Mouse (Mus musculus) layer of hippocampus, postnatal 36 days (tissue): ENCODE data around the gene Tmtc4. TPM values are rescaled to one million over a fixed set of nuclear protein-coding genes. Genes with fewer than 3 reads are reported as not detected.

Experiments used
- DNase-seq, 2 experiments: peaks; one replicate each; pipeline ENCODE4 v3.0.0; 2022
- total RNA-seq, 2 experiments: library from RNA; stranded (reverse); gene quantifications; 2 replicates each; pipeline ENCODE4 v1.2.3; 2021

Tmtc4 gene
- total RNA-seq = 10 to 100 TPM; 21.5 to 23.5 TPM

- peak; percentile 93 to 95 for DNase-seq
Observed at GRCm38 (mm10) chr14:122983226-122984215, at the start of gene Tmtc4. Tmtc4 (minus strand) TSS chr14:122984035.

GRCm38 (mm10) chr14:123032435-123032834 is 48.6 kb upstream of the Tmtc4 start:
- no peak for DNase-seq

DNA sequence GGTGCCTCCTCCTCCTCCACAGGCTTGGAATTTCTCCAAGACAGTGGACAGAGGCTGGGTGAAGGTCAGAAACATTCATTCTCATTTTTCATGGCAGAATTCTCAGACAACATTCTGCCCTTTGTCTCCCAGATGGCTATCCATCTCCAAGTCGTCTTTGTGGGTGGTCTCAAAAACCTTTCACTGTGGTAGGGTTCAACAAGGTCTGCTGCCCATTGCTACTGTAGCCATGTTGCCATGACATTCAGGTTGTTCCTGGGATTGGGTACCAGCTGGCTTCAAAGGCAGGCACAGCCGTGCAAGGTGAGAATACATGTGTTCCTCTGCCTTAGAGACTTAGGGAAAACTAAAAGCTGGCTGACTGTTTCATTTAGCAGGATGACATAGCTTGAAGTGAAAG is 44.0 kb upstream of the Tmtc4 start:
- DNase-seq = no peak

- DNase-seq = no peak
Observed at GRCm38 (mm10) chr14:123022981-123023380, 39.1 kb upstream of the Tmtc4 start.

GRCm38 (mm10) chr14:123016310-123016709 is 32.5 kb upstream of the Tmtc4 start:
- DNase-seq = no peak

DNA sequence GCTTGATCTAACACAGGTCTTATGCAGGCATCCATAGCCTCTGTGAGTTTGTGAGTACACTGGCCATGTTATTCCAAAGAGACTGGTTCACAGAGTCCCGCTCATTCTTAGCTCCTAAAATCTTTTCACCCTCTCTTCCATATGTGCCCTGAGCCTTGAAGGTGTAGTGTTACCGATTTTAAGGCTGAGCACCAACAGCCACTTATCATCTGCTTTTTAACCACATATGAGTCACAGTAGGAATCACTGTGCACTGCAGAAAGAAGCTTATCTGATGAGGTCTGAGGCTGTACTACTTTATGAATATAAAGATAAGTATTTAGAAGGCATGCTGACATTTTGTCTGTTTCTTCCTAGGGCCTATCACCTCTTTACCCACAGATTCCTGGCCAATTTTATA is 31.9 kb upstream of the Tmtc4 start:
- no peak for DNase-seq

DNA sequence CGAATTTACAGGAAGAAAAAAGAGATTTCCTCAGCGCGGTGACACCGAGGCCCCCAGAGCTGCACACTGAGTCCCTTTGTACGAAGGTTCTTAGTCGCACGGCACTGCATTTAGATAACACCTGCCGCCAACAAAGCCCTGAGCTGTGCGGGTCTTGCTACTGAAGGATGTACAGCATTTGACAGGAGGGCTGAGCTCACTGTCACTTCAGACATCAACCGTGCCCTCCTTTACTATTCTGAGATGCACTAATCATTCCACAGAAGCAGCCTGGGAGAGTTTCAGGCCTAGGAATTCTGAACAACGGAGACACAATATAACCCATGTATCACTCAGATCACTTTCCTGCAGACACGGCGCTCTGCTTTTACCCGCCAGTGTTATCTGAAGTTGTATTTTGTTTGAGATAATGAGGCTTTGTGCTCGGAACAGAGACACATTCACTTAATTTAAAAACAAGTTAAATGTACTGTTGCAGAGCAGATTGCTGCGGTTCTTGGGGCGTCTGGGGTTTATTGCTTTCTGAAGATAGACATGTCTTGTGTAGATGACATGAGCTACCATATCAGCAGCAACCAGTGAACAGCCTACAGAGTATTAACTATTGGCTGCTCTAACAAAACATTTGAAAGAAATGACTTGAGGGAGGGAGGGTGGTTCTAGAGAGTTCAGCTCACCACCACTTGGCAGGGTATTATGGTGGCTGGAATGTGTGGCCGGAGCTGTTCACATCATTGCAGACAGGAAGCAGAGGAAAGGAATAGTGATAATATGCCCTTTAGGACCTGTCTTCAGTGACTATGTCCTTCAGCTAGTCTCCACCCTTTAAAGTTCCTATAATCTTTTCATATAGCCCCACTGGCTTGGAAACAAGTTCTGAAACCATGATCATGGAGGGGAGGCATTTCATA is 25.5 kb upstream of the Tmtc4 start:
- peak in 1 of 2 experiments; percentile 3 for DNase-seq

DNA sequence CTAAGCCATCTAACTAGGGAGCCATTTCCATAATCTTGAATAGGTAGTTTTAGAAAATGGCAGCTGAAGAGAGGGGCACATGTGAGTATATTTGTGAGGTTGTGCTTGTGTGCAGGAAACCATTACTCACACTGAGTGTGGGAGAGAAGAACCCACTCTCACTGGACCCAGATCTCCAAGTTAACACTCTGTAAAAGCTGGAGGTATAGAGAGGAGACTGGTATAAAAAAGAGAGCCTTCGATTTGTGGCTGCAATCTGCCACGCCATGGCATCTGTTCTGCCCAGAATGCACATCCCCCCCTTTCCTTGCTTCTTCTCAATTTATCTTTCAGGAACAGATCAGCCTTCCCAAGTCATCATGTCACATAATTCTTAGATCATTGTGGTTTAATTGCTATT is 24.8 kb upstream of the Tmtc4 start:
- DNase-seq = no peak

GRCm38 (mm10) chr14:123003715-123004114 is 19.9 kb upstream of the Tmtc4 start:
- DNase-seq = no peak

GRCm38 (mm10) chr14:123001391-123001790 is 17.6 kb upstream of the Tmtc4 start:
- no peak for DNase-seq

GRCm38 (mm10) chr14:122997465-122997864 is 13.6 kb upstream of the Tmtc4 start:
- no peak for DNase-seq

DNA sequence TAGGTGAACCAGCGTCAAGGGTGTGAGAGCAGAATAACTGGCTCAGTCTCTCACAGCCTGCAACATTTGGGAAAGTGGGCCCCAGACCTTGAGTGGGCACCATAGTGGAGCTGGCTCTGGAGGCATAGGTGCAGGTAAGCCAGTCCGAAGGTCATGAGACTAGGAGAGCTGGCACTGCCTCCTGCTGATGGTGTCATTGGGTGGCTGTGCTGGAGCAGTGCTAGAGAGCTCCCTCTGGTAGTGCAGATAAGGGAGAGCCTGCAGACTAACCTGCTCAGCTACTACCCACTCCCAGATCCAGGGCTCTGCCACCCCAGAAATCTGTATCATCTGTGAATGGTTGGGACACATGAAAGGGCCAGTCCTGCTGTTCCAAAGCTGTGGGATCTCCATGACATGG is 10.1 kb upstream of the Tmtc4 start:
- DNase-seq = no peak

GRCm38 (mm10) chr14:122992937-122993336 is 9.1 kb upstream of the Tmtc4 start:
- DNase-seq = no peak

DNA sequence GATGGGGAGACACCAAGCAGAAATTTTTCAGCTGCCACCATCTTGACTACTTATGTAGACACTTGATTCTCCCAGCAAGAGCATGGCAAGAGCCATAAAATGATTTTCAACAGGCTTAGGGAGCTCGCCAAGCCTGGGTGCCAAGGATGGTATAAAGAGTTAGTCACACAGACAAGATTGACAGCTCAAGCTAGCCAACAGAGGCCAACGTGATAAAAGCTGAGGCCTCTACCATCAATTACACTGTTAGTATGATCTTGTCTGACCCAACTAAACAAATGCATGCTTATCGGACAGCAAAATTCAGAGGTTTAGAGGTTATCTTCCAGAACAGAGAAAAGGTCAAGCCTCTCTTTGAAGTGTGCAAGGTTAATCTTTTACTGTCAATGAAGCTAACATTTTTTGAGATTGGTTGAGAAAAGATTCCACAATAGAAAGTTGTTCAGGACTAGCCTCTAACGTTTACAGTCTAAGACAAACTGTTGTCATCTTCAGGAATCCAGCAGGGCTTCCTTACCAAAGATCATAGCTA is 6.8 kb upstream of the Tmtc4 start:
- no peak for DNase-seq

DNA sequence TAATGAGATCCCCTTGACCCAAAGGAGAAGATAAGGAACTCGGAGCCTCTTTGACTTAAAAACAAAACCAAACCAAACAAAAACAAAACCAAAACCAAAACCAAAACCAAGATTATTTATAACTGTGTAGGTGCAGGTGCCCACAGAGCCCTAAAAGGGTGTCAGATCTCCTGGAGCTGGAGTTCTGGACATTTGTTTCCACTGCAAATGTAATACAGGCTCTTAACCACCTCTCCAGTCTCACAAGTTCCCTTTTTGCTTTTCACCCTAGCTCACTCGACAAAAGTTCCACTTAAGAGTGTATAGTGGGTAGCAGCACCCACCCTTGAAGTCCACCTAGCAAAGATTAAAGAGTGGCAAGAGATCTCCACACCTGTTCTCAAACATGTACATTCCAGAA is 2.6 kb upstream of the Tmtc4 start:
- DNase-seq = no peak

- DNase-seq = peak; percentile 61 to 65
Observed at GRCm38 (mm10) chr14:122982571-122983225, 1.1 kb downstream of the Tmtc4 start.

GRCm38 (mm10) chr14:122981831-122982485 is 1.9 kb downstream of the Tmtc4 start:
- DNase-seq = no peak

GRCm38 (mm10) chr14:122978871-122979270 is 5.0 kb downstream of the Tmtc4 start:
- no peak for DNase-seq

- DNase-seq = no peak
Observed at GRCm38 (mm10) chr14:122977797-122978140, 6.1 kb downstream of the Tmtc4 start.

- DNase-seq = no peak
Observed at GRCm38 (mm10) chr14:122977056-122977796, 6.6 kb downstream of the Tmtc4 start.
